In the genomic region with DNA sequence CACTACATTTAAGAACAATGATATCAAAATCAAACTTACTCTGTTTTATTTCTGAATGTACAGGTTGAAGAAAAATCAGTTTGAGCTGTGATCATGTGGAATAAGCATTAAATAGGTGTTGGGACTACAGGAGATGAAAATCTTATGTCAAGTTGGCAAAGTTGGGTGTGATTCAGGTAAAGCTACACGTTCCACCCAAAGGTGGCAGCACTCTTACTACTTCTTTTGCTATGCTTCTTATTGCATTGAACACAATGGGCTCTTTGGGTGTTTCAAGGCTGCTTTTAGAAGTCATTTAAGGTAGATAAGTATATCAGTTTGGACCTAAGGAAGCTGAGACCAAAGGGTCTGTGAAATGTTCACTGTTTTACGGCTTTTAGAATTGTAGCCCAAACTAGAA, we compare ENCODE assay signal across 15 mouse cellular contexts. TPM values are rescaled to one million over a fixed set of nuclear protein-coding genes. Genes with fewer than 3 reads are reported as not detected.
A peak's percentile ranks its signal among the peaks of the same experiment; 100 is the strongest.
DNase-seq lines count a peak whose midpoint lies in the region; ATAC-seq lines count a peak whose summit lies in the region.
"Had no signal": no experiment of that assay in that cellular context is flagged by ENCODE, and none has a peak within 500 bp of the region (broad histone marks: within the 10 kb centered on the region; RNA-seq: fewer than 3 reads in every experiment).

No protein-coding gene starts in this region.

- H3K4me2 ChIP-seq in embryonic facial prominence, embryonic 14.5 days (ENCODE audit: low read depth, low read length), result no peak overlapping the region
- H3K4me2 ChIP-seq: embryonic facial prominence, embryonic 13.5 days had no signal

- no peak overlapping the region for H3K9ac ChIP-seq in embryonic facial prominence, embryonic 14.5 days (ENCODE audit: low read depth, low read length)
- H3K9ac ChIP-seq: embryonic facial prominence, embryonic 13.5 days had no signal

- no peaks in the 10 kb centered on the region for H3K9me3 ChIP-seq in embryonic facial prominence, embryonic 14.5 days (ENCODE audit: control insufficient read depth, low read length)
- H3K9me3 ChIP-seq: embryonic facial prominence, embryonic 13.5 days had no signal

- 52% methylated on average over 2 of the region's 2 CpGs for WGBS in embryonic facial prominence, embryonic 14.5 days

- DNase-seq in frontal cortex, postnatal 36 days (ENCODE audit: low spot score in 2 of 2), result no peak
- peak; percentile 24 for DNase-seq in kidney, postnatal 10 days
- DNase-seq in kidney, adult 11 months, result no peak
- peak; percentile 10 for DNase-seq in lung, postnatal 36 days
- DNase-seq in lung, postnatal 25 days (ENCODE audit: low spot score), result no peak
- peak; percentile 8 for DNase-seq in embryonic facial prominence, embryonic 14.5 days (ENCODE audit: low spot score)
- DNase-seq: cerebellum, adult 2 months; left cerebral cortex, postnatal 4 days; lung, adult 18-20 months; right cerebral cortex, postnatal 14 days; thymus, adult 18-20 months had no signal

- H3K27me3 ChIP-seq in embryonic facial prominence, embryonic 14.5 days (replicated peaks; ENCODE audit: control insufficient read depth, insufficient read depth, low read length), result no peaks in the 10 kb centered on the region
- H3K27me3 ChIP-seq: embryonic facial prominence, embryonic 13.5 days had no signal

- ATAC-seq in frontal cortex, adult (ENCODE audit: low TSS enrichment), result peak; percentile 67
- ATAC-seq in embryonic facial prominence, embryonic 14.5 days (ENCODE audit: low read depth), result no peak
- ATAC-seq: activated CD4-positive, CD25-positive, alpha-beta regulatory T cell, adult 4 months had no signal

- no peaks in the 10 kb centered on the region for H3K36me3 ChIP-seq in embryonic facial prominence, embryonic 14.5 days (ENCODE audit: control insufficient read depth, insufficient read depth, low read length)
- H3K36me3 ChIP-seq: embryonic facial prominence, embryonic 13.5 days had no signal

- H3K4me1 ChIP-seq in embryonic facial prominence, embryonic 14.5 days (ENCODE audit: control insufficient read depth, insufficient read depth, low read length), result peaks cover 9% of the 10 kb centered on the region

- no peak overlapping the region for H3K27ac ChIP-seq in embryonic facial prominence, embryonic 14.5 days (replicated peaks; ENCODE audit: low read depth, low read length)

- no peak overlapping the region for H3K4me3 ChIP-seq in embryonic facial prominence, embryonic 14.5 days (ENCODE audit: low read depth, low read length)
- H3K4me3 ChIP-seq: embryonic facial prominence, embryonic 13.5 days; myocyte had no signal

RNA-seq across cellular contexts. Expression of gene Pcsk5, which starts 36.3 kb away (rescaled TPM):
- 24.0 and 26.4 TPM in 2 replicates for polyA plus RNA-seq in embryonic facial prominence, embryonic 14.5 days (2014; fragmentation: Nextera tagmentation; extraction: Ambion mirVana)
- polyA plus RNA-seq: activated CD4-positive, CD25-positive, alpha-beta regulatory T cell, adult 4 months; myocyte had no signal

Comparison
In these comparisons a context has a peak if more than half of its experiments do, and no peak if none do; other contexts are left out.
1. DNase-seq: peak in kidney, postnatal 10 days (single experiment), lung, postnatal 36 days (single experiment) and embryonic facial prominence, embryonic 14.5 days (single experiment); none in frontal cortex, postnatal 36 days (0 of 2), kidney, adult 11 months (single experiment) and lung, postnatal 25 days (single experiment).